Mouse (Mus musculus): ENCODE results near the gene Rita1.

DNA sequence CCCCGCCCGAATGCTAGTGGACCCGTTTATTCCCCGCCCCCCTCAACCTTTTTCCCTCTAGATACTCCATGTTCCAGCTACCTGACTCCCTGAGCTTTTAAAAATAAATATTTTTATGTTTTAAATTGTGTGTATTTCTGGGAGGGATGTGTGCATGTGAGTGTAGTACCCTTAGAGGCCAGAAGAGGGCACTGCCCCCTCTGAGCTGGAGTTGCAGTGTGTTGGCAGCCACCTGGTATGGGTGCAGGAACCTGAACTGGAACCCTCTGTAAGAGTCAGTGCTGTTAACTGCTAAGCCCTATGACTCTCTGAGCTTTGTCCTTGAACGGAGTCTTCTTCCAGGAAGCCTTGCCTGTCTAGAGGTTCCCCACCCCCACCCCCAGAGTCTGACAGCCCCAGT is 19.5 kb upstream of the Rita1 start:
- TF ChIP-seq CTCF (IDR thresholded peaks at IDR 0.05; ENCODE audit: extremely low read depth, insufficient read depth, insufficient read length, insufficient replicate concordance) = no peak
- no peak for TF ChIP-seq POLR2A (IDR thresholded peaks at IDR 0.05; ENCODE audit: low read depth, low read length)
